Mouse (Mus musculus): ENCODE results near the gene Ripk3.

Gene Ripk3

GRCm38 (mm10) chr14:55762001-55762821 is 26.5 kb downstream of the Ripk3 start:
- DNase-seq (ENCODE audit: low read depth, low spot score), result peak; percentile 46

GRCm38 (mm10) chr14:55761163-55761562 is 27.5 kb downstream of the Ripk3 start, which contains the start of gene Ltb4r2:
TSS of gene Ltb4r2 (plus strand) at chr14:55761428.
- no peak for DNase-seq (ENCODE audit: low read depth, low spot score)

DNA sequence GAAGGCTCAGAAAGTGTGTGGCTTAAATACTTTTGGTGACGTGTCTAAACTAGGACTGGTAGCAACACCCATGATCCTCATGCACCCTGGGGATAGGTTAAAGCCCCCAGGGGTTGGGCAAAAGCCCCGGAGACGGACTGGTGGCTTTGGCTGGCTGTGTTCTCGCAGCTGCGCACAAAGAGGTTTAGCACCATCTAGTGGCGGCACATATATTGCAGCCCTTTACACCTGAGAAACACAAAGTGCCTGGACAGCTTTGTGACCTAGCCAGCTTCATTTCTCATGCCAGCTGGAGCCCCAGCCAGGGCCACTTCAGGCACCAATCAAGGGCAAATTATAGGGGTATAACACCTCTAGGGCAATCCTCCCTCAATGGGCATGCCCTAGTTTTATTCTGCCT is 28.5 kb downstream of the Ripk3 start:
- peak; percentile 79 for DNase-seq (ENCODE audit: low read depth, low spot score)

GRCm38 (mm10) chr14:55758363-55758784 is 30.3 kb downstream of the Ripk3 start, which contains the start of gene Cideb:
TSS of gene Cideb (minus strand) at chr14:55758458.
- DNase-seq (ENCODE audit: low read depth, low spot score), result peak; percentile 75

DNA sequence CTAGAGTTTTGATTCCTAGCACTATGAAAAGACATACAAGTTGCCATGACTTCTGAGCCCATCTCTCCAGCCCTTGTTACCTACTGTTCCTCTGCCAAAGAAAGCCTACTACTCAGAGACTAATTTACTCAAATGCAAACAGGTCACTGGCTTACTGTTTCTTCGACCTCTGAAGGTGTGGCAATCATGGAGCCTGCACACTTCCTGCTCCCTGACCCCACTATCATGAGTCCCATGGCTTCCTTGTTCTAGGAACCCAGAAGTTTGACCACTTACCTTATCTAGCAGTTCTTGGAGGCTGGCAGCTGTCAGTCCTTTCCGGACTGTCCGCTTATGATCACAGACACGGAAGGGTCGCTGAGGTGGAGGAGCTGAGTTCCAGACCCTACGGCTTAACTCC is 31.1 kb downstream of the Ripk3 start:
- DNase-seq (ENCODE audit: low read depth, low spot score), result no peak

GRCm38 (mm10) chr14:55747051-55747847 is 41.4 kb downstream of the Ripk3 start:
- no peak for DNase-seq (ENCODE audit: low read depth, low spot score)

GRCm38 (mm10) chr14:55745861-55746237 is 42.8 kb downstream of the Ripk3 start:
- no peak for DNase-seq (ENCODE audit: low read depth, low spot score)

- peak; percentile 92 for DNase-seq (ENCODE audit: low read depth, low spot score)
These were observed 43.3 kb downstream of the Ripk3 start, which contains the start of the genes Dhrs1 and Nop9 for GRCm38 (mm10) chr14:55745180-55745860. TSS of gene Dhrs1 (minus strand) at chr14:55745690. TSS of gene Nop9 (plus strand) at chr14:55745693.

DNA sequence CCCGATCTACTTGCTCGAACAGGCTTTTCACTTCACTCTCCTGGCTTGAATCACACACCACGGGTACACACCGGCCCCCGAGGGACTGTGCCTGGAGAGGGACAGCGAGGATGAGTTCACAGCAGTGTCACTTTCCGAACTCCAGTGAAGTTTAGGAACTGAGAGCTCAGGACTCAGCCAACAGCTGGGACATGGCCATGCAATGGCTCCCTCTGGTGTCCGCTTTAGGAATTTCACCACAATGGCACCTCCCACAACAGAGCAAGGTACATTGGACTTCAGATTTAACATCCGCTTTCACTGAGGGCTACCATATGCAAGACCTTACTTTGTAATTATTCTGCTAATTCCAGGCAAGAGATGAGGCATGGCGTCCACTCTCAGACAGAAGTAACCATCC is 45.0 kb downstream of the Ripk3 start:
- peak; percentile 89 for DNase-seq (ENCODE audit: low read depth, low spot score)

DNA sequence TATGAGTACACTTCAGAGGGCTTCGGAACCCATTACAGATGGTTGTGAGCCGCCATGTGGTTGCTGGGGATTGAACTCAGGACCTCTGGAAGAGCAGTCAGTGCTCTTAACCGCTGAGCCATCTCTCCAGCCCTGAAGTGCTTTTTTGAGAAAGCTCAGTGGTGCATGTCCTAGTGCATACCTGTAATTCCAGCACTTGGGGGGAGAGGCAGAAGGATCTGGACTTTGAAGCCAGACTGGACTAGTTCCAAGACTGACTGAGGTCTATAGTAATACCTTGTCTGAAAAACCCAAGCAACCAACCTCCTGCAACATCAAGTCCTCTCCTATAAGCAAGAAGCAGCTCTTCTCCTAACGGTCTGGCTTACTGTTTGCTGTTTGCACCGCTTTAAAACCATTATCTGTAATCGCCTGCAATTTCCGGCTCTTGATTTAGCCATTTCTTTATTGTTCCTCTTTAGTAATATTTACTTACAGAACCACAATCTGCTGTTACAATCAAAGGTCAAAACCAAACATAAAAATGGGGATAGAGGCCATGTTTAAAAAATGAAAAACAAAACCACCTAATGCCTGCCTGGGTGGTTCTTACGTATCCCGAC is 51.5 kb downstream of the Ripk3 start:
- DNase-seq (ENCODE audit: low read depth, low spot score), result no peak

DNA sequence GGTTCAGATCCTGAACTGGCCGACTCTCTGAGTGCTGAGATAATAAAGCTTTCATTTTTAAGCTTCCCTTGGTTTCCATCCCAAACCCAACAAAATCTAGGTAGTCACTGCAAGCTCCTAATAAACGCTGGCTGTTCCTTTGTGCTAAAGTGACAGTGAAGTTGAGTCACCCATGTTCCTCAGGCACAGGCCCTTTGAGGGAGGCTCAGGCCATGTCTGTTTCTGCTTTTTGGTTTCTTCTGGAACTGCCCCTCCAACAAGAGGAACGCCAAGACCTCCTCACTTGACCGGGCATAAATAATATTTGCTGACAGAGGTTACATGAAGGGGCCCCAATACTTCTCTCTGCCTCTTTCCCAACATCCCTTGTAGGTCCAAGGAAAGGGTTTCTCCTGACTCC is 52.9 kb downstream of the Ripk3 start:
- no peak for DNase-seq (ENCODE audit: low read depth, low spot score)

DNA sequence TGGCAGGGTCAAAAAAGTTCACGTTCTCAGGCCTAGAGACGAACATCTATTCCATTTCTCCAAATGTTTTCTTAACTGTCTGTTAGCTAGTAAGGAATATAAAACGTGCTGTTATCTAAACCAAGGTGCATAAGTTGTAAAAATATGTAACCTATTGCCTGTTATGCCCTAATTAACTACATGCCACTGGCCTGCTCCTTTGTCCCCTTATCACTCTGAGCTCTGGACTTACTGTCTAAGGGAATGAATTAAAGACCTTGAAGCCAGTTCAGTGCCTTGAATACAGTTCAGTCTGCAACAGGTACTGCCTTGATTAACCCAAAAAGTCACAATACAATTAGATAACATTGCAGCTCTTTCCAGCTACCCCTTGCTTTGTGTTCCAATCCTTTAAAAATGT is 53.3 kb downstream of the Ripk3 start:
- DNase-seq (ENCODE audit: low read depth, low spot score), result no peak
